Mouse (Mus musculus) embryonic facial prominence, embryonic 10.5 days (tissue): ENCODE measurements around the gene Hs3st3b1. TPM values are rescaled to one million over a fixed set of nuclear protein-coding genes. Genes with fewer than 3 reads are reported as not detected.
A peak's percentile ranks its signal among the peaks of the same experiment; 100 is the strongest.

Experiments used
- DNase-seq: peaks from one replicate; pipeline ENCODE4 v3.0.0-alpha.2; 2017; ENCODE audit warnings: low spot score
- H3K27ac ChIP-seq: fragments of 300-500 bp; sonication (generic); replicated peaks from 2 replicates; pipeline ENCODE4 v1.5.1; 2016; ENCODE audit warnings: mild to moderate bottlenecking
- H3K27me3 ChIP-seq: fragments of 300-500 bp; sonication (generic); replicated peaks from 2 replicates; pipeline ENCODE4 v1.6.1; 2016; ENCODE audit warnings: low read depth, mild to moderate bottlenecking; ENCODE audit not compliant: poor library complexity, severe bottlenecking
- H3K36me3 ChIP-seq: fragments of 300-500 bp; sonication (generic); replicated peaks from 2 replicates; pipeline ENCODE4 v1.6.1; 2016; ENCODE audit warnings: mild to moderate bottlenecking, moderate library complexity
- H3K4me1 ChIP-seq: fragments of 300-500 bp; sonication (generic); 2 replicates; pipeline ENCODE4 v1.6.1; 2016
- H3K4me3 ChIP-seq: fragments of 300-500 bp; sonication (generic); 2 replicates; pipeline ENCODE4 v1.5.1; 2016; ENCODE audit warnings: mild to moderate bottlenecking, moderate library complexity
- H3K9me3 ChIP-seq: fragments of 300-500 bp; sonication (generic); 2 replicates; pipeline ENCODE4 v1.6.1; 2016; ENCODE audit warnings: mild to moderate bottlenecking
- WGBS: fragments of 180-500 bp; shearing (Covaris S2); methylation state at CpG from one replicate; pipeline ENCODE4 v1.1.7; 2016; 5-methylcytosine and 5-hydroxymethylcytosine counted together
- polyA plus RNA-seq: library from polyadenylated mRNA; unstranded; fragments of >200 nt; fragmentation: Nextera tagmentation; extraction: Ambion mirVana; gene quantifications from 2 replicates; pipeline ENCODE4 v1.2.1, GENCODE M21; 2016

Gene Hs3st3b1
- polyA plus RNA-seq, 1 experiment from 2014 or later, result 9.5 TPM

DNA sequence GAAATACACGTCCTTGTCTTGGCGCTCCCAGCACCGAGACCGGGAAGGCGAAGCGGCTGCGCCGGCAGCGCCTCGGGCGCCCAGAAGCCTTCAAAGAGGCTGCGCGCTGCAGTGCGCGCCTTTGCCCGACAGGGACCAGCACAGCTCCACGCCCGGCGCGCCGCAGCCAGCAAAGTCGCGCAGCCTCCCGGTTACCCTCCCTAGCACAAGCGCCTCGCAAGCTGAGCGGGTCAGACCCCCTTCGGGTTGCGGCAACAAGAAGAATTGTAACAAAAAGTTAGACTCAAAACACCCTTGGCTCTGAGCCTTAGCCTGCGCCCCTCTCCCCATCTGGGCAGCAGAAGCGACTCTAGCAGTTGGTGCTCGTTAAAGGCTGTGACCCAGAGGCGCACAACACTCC lies 1.6 kb downstream of the Hs3st3b1 start:
- Histone ChIP-seq H3K4me1 (peaks cover 90% of the 10 kb centered on the region), H3K36me3 (no peaks in the 10 kb centered on the region)
- WGBS, result 0% methylated on average over 33 of the region's 33 CpGs

DNA sequence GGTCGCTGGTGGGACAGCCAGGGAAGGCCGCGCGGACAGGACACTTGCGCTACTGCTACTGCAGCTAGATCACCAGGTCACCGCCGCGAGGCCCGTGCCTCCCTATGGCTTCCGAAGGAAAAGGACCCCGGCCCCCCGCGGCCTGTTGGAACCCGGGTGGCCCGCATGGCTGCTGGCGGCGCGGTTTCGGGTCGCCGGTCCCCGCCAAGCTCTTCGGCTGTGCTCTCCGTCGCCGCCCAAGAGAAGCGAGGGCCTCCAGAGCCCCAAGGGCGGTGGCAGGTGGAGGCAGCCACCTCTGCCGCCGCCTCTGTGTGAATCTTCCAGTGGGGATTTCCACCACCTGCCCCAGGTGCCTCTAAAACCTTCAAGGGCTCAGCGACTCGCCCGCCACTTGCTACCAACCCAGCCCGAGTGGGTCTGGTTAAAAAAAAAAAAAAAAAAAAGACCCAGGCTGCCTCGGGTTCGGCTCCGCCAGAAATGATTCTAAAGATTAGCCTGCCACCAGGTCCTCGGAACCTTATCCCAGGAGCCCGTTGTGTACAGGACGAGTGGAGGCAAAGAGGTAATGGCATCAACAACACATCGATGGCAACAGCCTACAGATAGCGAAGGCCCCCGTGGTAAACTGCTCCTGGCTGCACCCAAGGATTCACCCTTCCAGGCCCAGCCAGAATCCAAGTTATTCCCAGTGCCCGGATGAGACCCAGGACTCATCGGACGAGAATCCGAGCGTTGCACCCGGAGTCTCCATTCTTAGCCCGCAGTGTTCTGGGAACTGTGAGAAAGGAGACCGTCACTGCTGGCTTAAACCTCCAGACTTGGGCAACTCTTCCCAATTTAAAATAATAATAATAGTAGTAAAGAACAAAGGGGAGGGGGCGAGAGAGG lies 2.6 kb downstream of the Hs3st3b1 start:
- H3K27ac ChIP-seq, result peak overlapping the region; percentile 85
- peaks cover 90% of the 10 kb centered on the region for H3K4me1 ChIP-seq
- peaks cover 95% of the 10 kb centered on the region for H3K27me3 ChIP-seq
- no peaks in the 10 kb centered on the region for H3K36me3 ChIP-seq
- peak; percentile 55 for DNase-seq
- peak overlapping the region; percentile 82 for H3K4me3 ChIP-seq
- WGBS, result 1% methylated on average over 52 of the region's 52 CpGs
- no peaks in the 10 kb centered on the region for H3K9me3 ChIP-seq

More for the DNA sequence above, 1.6 kb downstream of the Hs3st3b1 start:
- Histone ChIP-seq H3K27ac (peak overlapping the region; percentile 85), H3K9me3 (no peaks in the 10 kb centered on the region), H3K27me3 (peaks cover 100% of the 10 kb centered on the region), H3K4me3 (peak overlapping the region; percentile 82)
- DNase-seq, result peak; percentile 91

DNA sequence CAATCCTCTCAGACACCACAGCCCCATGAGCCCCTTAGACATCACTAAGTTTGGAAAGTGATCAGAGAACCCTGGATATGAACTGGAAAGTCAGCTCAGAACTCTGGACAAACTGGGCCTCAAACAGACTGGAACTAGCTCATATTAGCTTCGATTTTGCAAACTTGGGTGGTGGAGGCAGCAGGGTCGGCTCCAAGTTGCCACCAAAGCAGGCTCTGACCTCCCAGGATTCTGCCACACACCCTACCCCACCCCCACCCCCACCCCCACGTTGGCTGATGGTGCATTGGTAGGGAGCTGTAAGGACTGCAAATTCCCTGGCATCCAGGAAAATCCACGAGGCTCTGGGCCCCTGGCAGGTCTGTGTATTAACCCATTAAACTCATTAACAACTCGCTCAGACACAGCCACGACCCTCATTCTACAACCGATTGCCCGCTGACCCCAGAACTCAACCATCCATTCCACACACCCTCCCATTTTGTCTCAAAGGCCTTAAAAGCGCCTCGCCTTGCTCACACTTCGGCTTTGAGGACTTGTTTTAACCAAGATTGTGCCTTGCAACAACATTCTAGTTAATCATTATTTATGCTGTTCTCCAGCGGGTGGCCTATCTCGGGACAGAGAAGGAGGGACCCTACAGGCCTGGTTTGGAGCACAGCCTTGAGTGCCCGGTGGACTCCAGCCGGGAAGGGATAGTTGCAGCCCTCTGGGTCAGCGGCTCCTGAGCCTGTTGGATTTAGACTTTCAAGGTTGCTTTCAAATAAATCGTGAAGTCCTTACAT lies 3.6 kb downstream of the Hs3st3b1 start:
- WGBS, result 6% methylated on average over 17 of the region's 17 CpGs
- H3K4me1 ChIP-seq, result peaks cover 89% of the 10 kb centered on the region
- no peaks in the 10 kb centered on the region for H3K9me3 ChIP-seq
- no peaks in the 10 kb centered on the region for H3K36me3 ChIP-seq
- H3K27me3 ChIP-seq, result peaks cover 90% of the 10 kb centered on the region
- DNase-seq, result peak; percentile 47
- H3K4me3 ChIP-seq, result peak overlapping the region; percentile 82
- H3K27ac ChIP-seq, result peak overlapping the region; percentile 85; the same call in 1 of the 2 replicates

DNA sequence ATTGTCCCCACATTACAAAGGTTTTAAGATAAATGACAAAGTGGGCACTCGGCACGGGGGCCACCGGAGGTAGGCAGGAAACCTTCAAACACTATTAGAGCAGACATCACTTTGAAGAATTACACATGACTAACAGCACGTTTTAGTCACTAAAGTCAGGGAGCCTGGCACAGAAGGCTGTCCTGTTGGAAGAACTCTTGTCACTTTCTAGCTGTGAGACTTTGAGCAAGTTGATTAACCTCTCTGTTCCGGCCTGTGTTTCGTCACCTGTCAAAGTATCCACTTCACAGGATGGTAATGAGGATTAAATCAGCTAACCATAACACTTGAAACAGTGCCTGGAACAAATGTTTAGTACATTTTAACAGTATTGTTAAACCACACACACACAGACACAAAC lies 4.5 kb downstream of the Hs3st3b1 start:
- H3K4me1 ChIP-seq, result peaks cover 79% of the 10 kb centered on the region
- no peak overlapping the region for H3K27ac ChIP-seq
- DNase-seq, result no peak
- no peaks in the 10 kb centered on the region for H3K9me3 ChIP-seq
- no peaks in the 10 kb centered on the region for H3K36me3 ChIP-seq
- 24% methylated on average over 6 of the region's 6 CpGs for WGBS
- peak overlapping the region; percentile 82; the same call in 1 of the 2 replicates for H3K4me3 ChIP-seq
- peaks cover 90% of the 10 kb centered on the region for H3K27me3 ChIP-seq

DNA sequence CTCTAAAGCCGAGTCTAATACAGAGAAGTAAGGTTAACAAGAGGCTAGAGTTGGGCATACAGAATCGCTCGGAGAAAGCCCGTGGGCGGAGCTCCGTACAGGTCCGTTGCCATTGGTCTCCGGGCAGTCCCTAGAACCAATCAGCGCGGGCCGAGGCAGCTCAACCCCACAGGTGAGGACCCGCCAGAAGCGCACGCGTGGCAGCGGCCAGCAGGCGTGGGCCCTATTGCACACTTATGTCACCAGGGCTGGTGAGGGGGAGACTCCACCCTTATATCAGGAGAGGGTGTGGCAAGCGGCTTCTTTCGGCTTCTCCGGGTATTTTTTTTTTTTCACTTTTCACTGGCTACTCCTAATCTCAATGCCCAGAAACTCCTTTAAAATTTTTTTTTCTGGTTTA lies 7.7 kb downstream of the Hs3st3b1 start:
- Histone ChIP-seq H3K27me3 (peaks cover 81% of the 10 kb centered on the region), H3K27ac (no peak overlapping the region; the same call in 1 of the 2 replicates), H3K9me3 (no peaks in the 10 kb centered on the region), H3K4me1 (peaks cover 73% of the 10 kb centered on the region), H3K36me3 (no peaks in the 10 kb centered on the region), H3K4me3 (peak overlapping the region; percentile 51)
- DNase-seq, result peak; percentile 85
- 3% methylated on average over 20 of the region's 20 CpGs for WGBS

DNA sequence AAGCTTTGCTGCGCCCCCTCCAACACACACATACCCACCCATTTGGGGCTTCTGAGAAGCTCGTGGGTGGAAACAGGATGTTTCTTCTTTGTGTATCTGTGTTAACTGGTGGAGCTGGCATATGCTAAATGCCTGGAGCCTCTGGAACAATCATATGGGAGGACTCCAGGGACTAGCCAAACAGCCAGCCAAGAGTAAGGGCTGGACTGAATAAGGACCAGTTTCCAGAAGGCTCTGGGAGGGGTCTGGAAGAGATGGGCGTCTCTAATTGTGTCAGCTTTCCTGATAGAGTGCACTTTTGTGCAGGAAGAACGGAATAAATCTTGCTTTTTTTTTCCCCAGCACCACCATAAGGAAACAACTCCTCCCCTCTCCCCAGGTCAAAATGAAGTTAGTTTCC lies 8.2 kb downstream of the Hs3st3b1 start:
- Histone ChIP-seq H3K36me3 (no peaks in the 10 kb centered on the region), H3K4me3 (peak overlapping the region; percentile 51), H3K27ac (no peak overlapping the region; the same call in 1 of the 2 replicates), H3K27me3 (peaks cover 77% of the 10 kb centered on the region), H3K4me1 (peaks cover 68% of the 10 kb centered on the region), H3K9me3 (no peaks in the 10 kb centered on the region)
- DNase-seq, result peak; percentile 12
- WGBS, result 33% methylated on average over 4 of the region's 4 CpGs

DNA sequence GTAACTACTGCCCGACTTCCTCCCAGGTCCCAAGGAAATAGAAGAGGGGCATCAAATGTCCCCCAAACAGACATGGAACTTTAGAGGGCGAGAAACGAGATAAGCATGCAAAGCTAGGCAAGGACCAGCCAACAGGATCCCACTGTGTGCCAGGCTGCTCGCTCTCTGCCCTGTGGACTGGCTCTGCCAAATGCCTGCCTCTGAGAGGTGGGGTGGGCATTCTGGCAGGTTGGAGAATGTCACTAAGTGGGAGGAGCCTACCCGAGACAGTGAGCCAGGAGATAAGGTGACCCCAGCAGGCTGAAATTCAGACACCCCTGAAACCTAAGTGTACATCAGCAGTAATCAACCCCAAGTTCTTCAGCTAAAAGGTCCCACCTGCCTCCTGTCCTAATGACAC lies 11.1 kb downstream of the Hs3st3b1 start:
- H3K27ac ChIP-seq, result no peak overlapping the region; the same call in 1 of the 2 replicates
- peaks cover 52% of the 10 kb centered on the region for H3K4me1 ChIP-seq
- no peaks in the 10 kb centered on the region for H3K9me3 ChIP-seq
- no peak overlapping the region for H3K4me3 ChIP-seq
- DNase-seq, result no peak
- peaks cover 58% of the 10 kb centered on the region for H3K27me3 ChIP-seq
- H3K36me3 ChIP-seq, result no peaks in the 10 kb centered on the region
- 55% methylated on average over 5 of the region's 5 CpGs for WGBS

DNA sequence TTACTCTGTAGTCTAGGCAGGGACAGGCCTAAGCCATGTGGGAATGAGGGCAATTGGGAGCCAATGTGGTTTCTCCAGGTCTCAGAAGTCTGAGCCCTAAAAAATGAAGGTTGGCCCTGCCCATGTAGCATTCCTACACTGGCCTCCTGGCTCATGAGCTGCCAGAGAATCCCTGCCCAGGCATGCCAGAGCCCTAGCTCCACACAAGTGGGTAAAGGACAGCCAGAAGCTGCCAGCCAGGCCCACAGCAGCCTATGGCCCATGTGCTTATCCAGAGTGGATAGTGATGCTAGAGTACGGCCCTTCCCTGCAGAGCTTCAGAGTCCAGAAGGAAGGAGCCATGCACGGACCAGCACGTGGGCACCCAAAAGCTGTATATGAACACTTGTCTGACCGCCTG lies 12.1 kb downstream of the Hs3st3b1 start:
- no peak overlapping the region for H3K4me3 ChIP-seq
- DNase-seq, result no peak
- WGBS, result 94% methylated on average over 4 of the region's 4 CpGs
- H3K9me3 ChIP-seq, result no peaks in the 10 kb centered on the region
- no peak overlapping the region for H3K27ac ChIP-seq
- H3K27me3 ChIP-seq, result peaks cover 56% of the 10 kb centered on the region
- H3K4me1 ChIP-seq, result peaks cover 53% of the 10 kb centered on the region
- H3K36me3 ChIP-seq, result no peaks in the 10 kb centered on the region

DNA sequence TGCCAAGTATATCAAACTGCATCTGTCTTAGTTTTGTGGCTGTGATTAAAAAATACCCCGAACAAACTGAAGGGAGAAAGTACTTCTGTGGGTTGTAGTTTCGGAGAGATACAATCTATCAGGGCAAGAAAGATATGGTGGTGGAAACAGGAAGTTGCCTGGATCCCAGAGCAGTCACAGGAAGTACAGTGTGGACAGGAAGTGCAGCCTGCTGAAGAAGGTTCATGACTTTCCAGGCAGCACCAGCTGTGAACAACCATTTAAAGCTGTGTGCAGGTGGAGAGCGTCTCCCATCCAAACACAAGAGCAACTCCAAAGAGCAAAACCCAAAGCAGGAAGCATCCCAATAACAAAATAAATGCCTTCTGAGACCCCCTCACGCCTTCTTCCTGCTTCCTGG lies 13.6 kb downstream of the Hs3st3b1 start:
- Histone ChIP-seq H3K27me3 (peaks cover 53% of the 10 kb centered on the region), H3K27ac (no peak overlapping the region), H3K4me1 (peaks cover 46% of the 10 kb centered on the region), H3K36me3 (peaks cover 9% of the 10 kb centered on the region; the same call in 1 of the 2 replicates), H3K9me3 (no peaks in the 10 kb centered on the region), H3K4me3 (no peak overlapping the region)
- DNase-seq, result no peak
- 85% methylated on average over 4 of the region's 4 CpGs for WGBS

DNA sequence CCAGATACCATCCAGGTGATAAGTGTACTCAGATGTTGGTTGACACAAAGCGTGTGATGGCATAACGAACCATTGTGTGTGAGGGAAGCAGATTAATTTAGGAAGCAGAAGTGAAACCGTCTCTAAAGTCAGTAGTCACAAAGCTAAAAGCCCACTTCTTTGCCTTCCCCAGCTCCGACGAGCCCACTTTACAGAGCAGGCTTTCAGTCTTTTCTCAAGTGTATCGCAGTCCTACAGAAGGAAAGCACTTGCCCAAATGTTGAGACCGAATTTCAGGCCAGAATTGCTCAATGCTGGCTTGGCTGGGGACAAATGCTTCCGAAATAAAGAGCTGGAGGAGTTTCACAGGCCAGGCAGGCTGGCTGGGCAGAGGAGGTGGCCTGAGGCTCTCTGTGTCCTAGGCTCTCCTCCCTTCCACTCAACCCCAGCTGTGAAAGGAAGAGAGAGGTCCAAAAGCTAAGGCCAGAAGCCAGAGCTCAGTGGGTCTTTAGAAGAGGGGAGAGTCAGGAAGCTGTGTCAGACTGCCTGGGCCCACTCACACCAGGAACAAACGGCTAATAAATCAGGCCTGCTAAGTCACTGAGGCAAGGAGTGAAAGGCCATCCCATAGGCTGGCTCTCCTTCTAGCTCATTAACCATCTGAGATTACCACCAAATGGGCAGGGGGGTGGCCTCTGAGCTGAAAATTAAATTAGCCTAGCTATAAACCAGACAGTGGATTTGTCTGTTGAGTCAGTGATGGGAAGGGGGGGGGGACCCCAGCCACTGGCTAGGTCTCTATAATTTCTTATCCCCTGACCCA lies 15.3 kb downstream of the Hs3st3b1 start:
- 78% methylated on average over 9 of the region's 9 CpGs for WGBS
- Histone ChIP-seq H3K27ac (no peak overlapping the region), H3K9me3 (no peaks in the 10 kb centered on the region), H3K4me3 (no peak overlapping the region), H3K4me1 (peaks cover 46% of the 10 kb centered on the region), H3K27me3 (peaks cover 49% of the 10 kb centered on the region), H3K36me3 (peaks cover 10% of the 10 kb centered on the region; the same call in 1 of the 2 replicates)
- no peak for DNase-seq

DNA sequence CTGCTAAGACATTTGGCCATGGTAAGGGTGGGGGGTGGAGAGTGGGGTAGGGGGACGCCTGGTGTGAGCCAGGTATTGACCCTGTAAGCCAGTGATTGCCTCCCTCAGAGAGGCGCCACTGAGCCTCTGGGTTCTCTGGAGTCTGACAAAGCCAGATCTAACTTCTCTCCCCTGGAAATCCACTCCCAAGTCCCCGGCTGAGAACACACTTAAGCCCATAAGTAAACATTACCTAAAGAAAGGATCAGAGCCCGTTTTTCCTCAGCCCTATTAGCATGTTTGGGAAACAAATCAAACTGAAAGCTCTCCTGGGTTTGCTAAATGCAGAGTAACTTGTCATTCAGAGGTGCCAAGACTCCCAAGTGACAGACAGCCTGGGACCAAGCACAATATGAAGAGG lies 17.3 kb downstream of the Hs3st3b1 start:
- no peak for DNase-seq
- H3K4me1 ChIP-seq, result peaks cover 41% of the 10 kb centered on the region
- H3K27ac ChIP-seq, result no peak overlapping the region
- H3K9me3 ChIP-seq, result no peaks in the 10 kb centered on the region
- WGBS, result 40% methylated on average over 4 of the region's 4 CpGs
- H3K27me3 ChIP-seq, result peaks cover 32% of the 10 kb centered on the region
- H3K36me3 ChIP-seq, result peaks cover 10% of the 10 kb centered on the region; the same call in 1 of the 2 replicates
- H3K4me3 ChIP-seq, result no peak overlapping the region
